Mouse (Mus musculus) midbrain, postnatal 0 days (tissue): ENCODE results near the gene Mocs1. TPM values are rescaled to one million over a fixed set of nuclear protein-coding genes. Genes with fewer than 3 reads are reported as not detected.

Source experiments
- ATAC-seq: fragments of 200-750 bp; cut with Nextera tagmentation; 2 replicates; pipeline ENCODE4 v1.8.0; 2017; ENCODE audit warnings: moderate number of reproducible peaks, mild to moderate bottlenecking, moderate TSS enrichment, moderate library complexity; ENCODE audit not compliant: low FRiP score
- DNase-seq: peaks from one replicate; pipeline ENCODE4 v3.0.0-alpha.2; 2015; ENCODE audit warnings: low spot score
- H3K27ac ChIP-seq: fragments of 300-500 bp; sonication (generic); 2 replicates; pipeline ENCODE4 v1.5.1; 2014; ENCODE audit warnings: low read depth, mild to moderate bottlenecking, low read length, mixed read lengths
- H3K27me3 ChIP-seq: fragments of 300-500 bp; sonication (generic); 2 replicates; pipeline ENCODE4 v1.6.1; 2014; ENCODE audit warnings: low read length, control low read depth, mixed read lengths; ENCODE audit not compliant: insufficient read depth
- H3K36me3 ChIP-seq: fragments of 300-500 bp; sonication (generic); 2 replicates; pipeline ENCODE4 v1.6.1; 2014; ENCODE audit warnings: low read length, control low read depth, mixed read lengths; ENCODE audit not compliant: insufficient read depth
- H3K4me1 ChIP-seq: fragments of 300-500 bp; sonication (generic); 2 replicates; pipeline ENCODE4 v1.6.1; 2014; ENCODE audit warnings: mild to moderate bottlenecking, control low read depth, antibody characterized with exemption, low read length, mixed read lengths; ENCODE audit not compliant: insufficient read depth
- H3K4me2 ChIP-seq: fragments of 300-500 bp; sonication (generic); 2 replicates; pipeline ENCODE4 v1.6.1; 2014; ENCODE audit warnings: low read depth, mild to moderate bottlenecking, low read length, mixed read lengths; ENCODE audit not compliant: poor library complexity, severe bottlenecking
- H3K4me3 ChIP-seq: fragments of 300-500 bp; sonication (generic); 2 replicates; pipeline ENCODE4 v1.5.1; 2014; ENCODE audit warnings: low read depth, mild to moderate bottlenecking, low read length, moderate library complexity
- H3K9ac ChIP-seq: fragments of 300-500 bp; sonication (generic); replicated peaks from 2 replicates; pipeline ENCODE4 v1.6.1; 2014; ENCODE audit warnings: mild to moderate bottlenecking, low read length, moderate library complexity, mixed read lengths; ENCODE audit not compliant: poor library complexity, severe bottlenecking
- H3K9me3 ChIP-seq: fragments of 300-500 bp; sonication (generic); 2 replicates; pipeline ENCODE4 v1.6.1; 2016; ENCODE audit warnings: low read length, control low read depth
- CTCF ChIP-seq: IDR thresholded peaks from 2 replicates; pipeline ENCODE4 v1.5.1; 2016; ENCODE audit warnings: antibody characterized with exemption, mild to moderate bottlenecking
- WGBS: fragments of 180-500 bp; shearing (Covaris S2); extraction: QIAGEN DNeasy Blood & Tissue Kit; methylation state at CpG from one replicate; pipeline ENCODE4 v1.1.7; 2014; 5-methylcytosine and 5-hydroxymethylcytosine counted together
- polyA plus RNA-seq: library from polyadenylated mRNA; unstranded; fragments of >200 nt; fragmentation: Nextera tagmentation; extraction: Ambion mirVana; gene quantifications from 2 replicates; pipeline ENCODE4 v1.2.1, GENCODE M21; 2015
- total RNA-seq: library from RNA; depleted of rRNA; stranded (reverse); fragments of >200 nt; gene quantifications from 2 replicates; pipeline ENCODE4 v1.2.3, GENCODE M21; 2014

The Mocs1 gene
- total and polyA plus RNA-seq, 2 experiments from 2014 or later, result 5.2 to 8.6 TPM

DNA sequence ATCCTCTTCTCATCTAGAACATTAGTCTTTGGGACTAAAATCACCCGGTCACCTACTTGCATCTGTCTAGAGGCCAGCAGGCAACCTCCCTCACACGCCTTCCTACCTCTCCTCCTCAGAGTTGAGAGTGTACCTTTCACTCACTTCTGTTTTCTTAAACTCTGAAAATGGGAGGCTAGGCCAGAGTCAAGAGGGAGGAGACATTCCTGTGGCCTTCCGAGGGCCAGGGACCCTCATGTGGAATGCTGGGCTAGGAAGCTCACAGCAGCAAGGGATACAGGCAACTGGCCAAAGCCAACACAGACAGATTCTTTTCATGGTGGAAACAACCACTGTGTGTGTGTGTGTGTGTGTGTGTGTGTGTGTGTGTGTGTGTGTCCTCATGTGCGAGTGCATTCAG is 49.2 kb downstream of the Mocs1 start:
- WGBS, result 87% methylated on average over 4 of the region's 4 CpGs
- ATAC-seq (no peak), DNase-seq (no peak)
- no peak overlapping the region for H3K4me3 ChIP-seq
- H3K9me3 ChIP-seq, result no peaks in the 10 kb centered on the region
- H3K36me3 ChIP-seq, result no peaks in the 10 kb centered on the region
- no peak overlapping the region for H3K9ac ChIP-seq
- H3K4me1 ChIP-seq, result no peaks in the 10 kb centered on the region
- no peaks in the 10 kb centered on the region for H3K27me3 ChIP-seq
- H3K4me2 ChIP-seq, result no peak overlapping the region
- no peak for TF ChIP-seq CTCF
- no peak overlapping the region for H3K27ac ChIP-seq

DNA sequence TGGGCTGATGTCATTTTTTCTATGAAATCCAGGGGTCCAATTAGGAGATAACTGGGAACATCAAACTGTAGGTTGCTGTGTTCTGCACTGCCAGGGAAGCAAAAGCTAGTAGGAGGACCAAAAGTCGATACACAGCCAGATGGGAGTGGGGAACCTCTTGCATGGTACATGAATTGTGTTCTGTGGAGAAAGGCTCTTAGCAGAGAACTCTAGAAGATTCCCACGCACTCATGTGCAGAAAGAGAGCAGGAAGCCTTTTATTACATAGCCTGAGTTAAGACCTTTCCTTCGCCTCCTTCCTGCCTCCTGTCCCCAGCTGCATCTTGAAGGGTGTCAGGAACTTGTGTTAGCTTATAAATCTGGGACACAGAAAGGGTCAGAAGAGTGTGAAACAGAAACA is 53.7 kb downstream of the Mocs1 start:
- DNase-seq (no peak), ATAC-seq (no peak)
- Histone ChIP-seq H3K4me3 (no peak overlapping the region), H3K4me1 (no peaks in the 10 kb centered on the region), H3K9ac (no peak overlapping the region), H3K9me3 (no peaks in the 10 kb centered on the region), H3K27me3 (no peaks in the 10 kb centered on the region), H3K36me3 (no peaks in the 10 kb centered on the region), H3K4me2 (no peak overlapping the region), H3K27ac (no peak overlapping the region)
- TF ChIP-seq CTCF, result no peak
- WGBS, result 92% methylated on average over 3 of the region's 3 CpGs

GRCm38 (mm10) chr17:49484435-49484834 is 56.3 kb downstream of the Mocs1 start:
- DNase-seq, result no peak
- no peak overlapping the region for H3K4me3 ChIP-seq
- H3K36me3 ChIP-seq, result no peaks in the 10 kb centered on the region
- TF ChIP-seq CTCF, result no peak
- ATAC-seq, result no peak
- H3K9ac ChIP-seq, result no peak overlapping the region
- no peak overlapping the region for H3K4me2 ChIP-seq
- no peak overlapping the region for H3K27ac ChIP-seq
- no peaks in the 10 kb centered on the region for H3K4me1 ChIP-seq
- 83% methylated on average over 3 of the region's 3 CpGs for WGBS
- no peaks in the 10 kb centered on the region for H3K27me3 ChIP-seq
- no peaks in the 10 kb centered on the region for H3K9me3 ChIP-seq

DNA sequence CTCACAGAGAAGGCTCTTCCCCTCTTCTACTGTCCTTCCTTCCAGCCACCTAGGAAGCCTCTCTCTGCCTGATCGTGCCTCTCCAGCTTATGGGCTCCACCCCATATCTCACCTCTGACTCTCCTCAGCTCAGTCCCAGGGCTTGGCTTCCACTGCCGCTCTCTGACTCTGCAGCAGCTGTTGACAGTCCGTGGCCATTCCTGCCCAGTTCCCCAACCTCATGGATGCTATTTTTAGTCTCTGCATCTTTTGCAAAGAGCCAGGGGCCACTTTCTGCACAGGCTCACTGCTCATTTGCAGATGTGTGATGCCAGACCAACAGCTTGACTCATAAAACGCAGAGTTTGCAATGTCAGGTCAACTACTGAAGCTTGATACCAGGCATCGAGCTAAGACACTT is 60.9 kb downstream of the Mocs1 start:
- no peak for TF ChIP-seq CTCF
- H3K27me3 ChIP-seq, result no peaks in the 10 kb centered on the region
- H3K4me1 ChIP-seq, result no peaks in the 10 kb centered on the region
- H3K9ac ChIP-seq, result no peak overlapping the region
- H3K27ac ChIP-seq, result no peak overlapping the region
- ATAC-seq (no peak), DNase-seq (no peak)
- H3K9me3 ChIP-seq, result no peaks in the 10 kb centered on the region
- no peaks in the 10 kb centered on the region for H3K36me3 ChIP-seq
- 80% methylated on average over 5 of the region's 5 CpGs for WGBS
- no peak overlapping the region for H3K4me2 ChIP-seq
- H3K4me3 ChIP-seq, result no peak overlapping the region

GRCm38 (mm10) chr17:49493276-49493675 is 65.1 kb downstream of the Mocs1 start:
- WGBS, result 89% methylated on average over 4 of the region's 4 CpGs
- no peak overlapping the region for H3K4me2 ChIP-seq
- H3K27ac ChIP-seq, result no peak overlapping the region
- H3K4me3 ChIP-seq, result no peak overlapping the region
- no peaks in the 10 kb centered on the region for H3K4me1 ChIP-seq
- DNase-seq (no peak), ATAC-seq (no peak)
- H3K9ac ChIP-seq, result no peak overlapping the region
- H3K27me3 ChIP-seq, result no peaks in the 10 kb centered on the region
- no peaks in the 10 kb centered on the region for H3K9me3 ChIP-seq
- H3K36me3 ChIP-seq, result no peaks in the 10 kb centered on the region
- no peak for TF ChIP-seq CTCF

DNA sequence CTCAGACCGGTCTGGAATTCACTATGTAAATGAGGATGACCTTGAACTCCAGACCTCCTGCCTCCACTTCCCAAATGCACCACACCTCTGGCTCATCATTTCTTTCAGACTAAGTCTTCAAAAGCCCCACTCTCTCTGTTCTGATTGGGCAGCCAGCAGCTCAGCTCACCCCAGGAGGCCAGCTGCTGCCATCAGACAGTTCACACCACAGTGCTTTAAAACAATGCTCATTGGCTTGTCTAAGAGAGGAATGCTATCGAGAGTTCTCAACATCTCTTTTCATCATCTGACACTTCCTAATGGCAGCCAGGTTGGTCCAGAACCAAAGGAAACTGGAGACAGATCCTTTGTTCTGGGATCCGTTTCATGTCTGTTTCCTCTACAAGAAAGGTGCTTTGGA is 70.0 kb downstream of the Mocs1 start:
- DNase-seq, result no peak
- Histone ChIP-seq H3K9ac (no peak overlapping the region), H3K36me3 (no peaks in the 10 kb centered on the region), H3K27ac (no peak overlapping the region), H3K4me3 (no peak overlapping the region), H3K9me3 (no peaks in the 10 kb centered on the region), H3K4me2 (no peak overlapping the region), H3K4me1 (no peaks in the 10 kb centered on the region), H3K27me3 (no peaks in the 10 kb centered on the region)
- 57% methylated on average over 3 of the region's 3 CpGs for WGBS
- no peak for TF ChIP-seq CTCF
- no peak for ATAC-seq
